Mouse (Mus musculus): Measurements from ENCODE around the gene Ap1m2.
"Not testable (repeated sequence)": the region's sequence is repeated elsewhere in the genome, so short reads cannot be mapped to it uniquely, and the experiment has no call there.

The Ap1m2 gene

DNA sequence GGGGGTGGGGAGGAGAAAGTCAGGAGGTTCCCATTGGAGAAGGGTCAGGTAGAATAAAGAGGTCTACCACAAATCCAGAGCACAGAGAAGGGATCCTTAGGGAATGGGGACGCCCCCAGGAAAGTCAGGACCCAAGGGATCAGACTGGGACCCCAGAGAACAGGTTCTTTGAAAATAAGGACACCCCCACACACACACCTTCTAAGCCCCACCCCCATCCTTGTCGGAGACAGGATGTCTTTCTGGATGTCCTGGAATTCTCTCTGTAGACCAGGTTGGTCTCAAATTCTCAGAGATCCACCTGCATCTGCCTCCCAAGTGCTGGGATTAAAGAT lies 22.8 kb downstream of the Ap1m2 start:
- no peak for DNase-seq (ENCODE audit: low spot score)

- DNase-seq (ENCODE audit: low spot score), result peak; percentile 39
Measured at GRCm38 (mm10) chr9:21288404-21289336, 23.5 kb downstream of the Ap1m2 start.

DNA sequence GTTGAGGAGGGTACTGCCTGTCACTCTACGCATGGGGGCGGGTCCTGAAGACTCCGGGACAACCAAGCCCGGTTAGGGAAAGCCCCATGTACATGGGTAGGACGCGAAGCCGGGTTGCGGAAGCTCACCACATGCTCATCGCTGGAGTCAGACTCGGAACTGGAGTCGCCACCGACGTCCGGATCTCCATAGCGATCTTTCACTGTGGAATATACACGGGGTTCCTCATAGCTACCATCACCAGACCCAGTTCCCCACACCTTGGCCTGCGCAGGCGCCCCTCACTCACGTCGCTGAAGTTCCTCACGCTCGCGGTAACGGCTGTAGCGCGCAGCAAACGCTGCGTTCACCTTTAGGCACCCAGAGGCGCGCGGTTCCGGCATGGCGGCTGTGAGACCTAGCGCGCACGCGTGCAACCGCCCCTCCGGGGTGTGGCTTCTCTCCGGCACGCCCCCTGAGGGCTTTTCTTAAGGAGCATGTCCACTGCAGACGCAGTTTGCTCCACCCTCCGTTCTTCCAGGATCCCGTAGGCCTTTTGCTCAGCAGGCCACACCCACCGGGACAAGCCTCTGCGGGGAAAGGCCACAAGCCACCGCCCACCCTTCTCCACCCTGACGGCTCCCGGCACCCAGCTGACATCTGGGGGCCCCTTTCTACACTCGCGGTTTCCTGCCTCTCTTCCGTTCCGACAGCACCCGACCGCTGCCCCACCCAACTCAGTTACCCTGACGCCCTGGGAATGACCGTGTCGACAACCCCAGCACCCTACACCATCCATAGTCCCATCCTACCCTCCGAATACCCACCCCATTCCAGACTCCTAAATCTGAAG lies 24.4 kb downstream of the Ap1m2 start, which contains the start of gene Kri1:
Gene Kri1 (minus strand): TSS at position 399 of the 832 bp plus-strand sequence.
- DNase-seq (ENCODE audit: low spot score), result peak; percentile 98

GRCm38 (mm10) chr9:21286753-21287152 lies 25.4 kb downstream of the Ap1m2 start:
- no peak for DNase-seq (ENCODE audit: low spot score)

GRCm38 (mm10) chr9:21283994-21284393 lies 28.1 kb downstream of the Ap1m2 start:
- no peak for DNase-seq (ENCODE audit: low spot score)

DNA sequence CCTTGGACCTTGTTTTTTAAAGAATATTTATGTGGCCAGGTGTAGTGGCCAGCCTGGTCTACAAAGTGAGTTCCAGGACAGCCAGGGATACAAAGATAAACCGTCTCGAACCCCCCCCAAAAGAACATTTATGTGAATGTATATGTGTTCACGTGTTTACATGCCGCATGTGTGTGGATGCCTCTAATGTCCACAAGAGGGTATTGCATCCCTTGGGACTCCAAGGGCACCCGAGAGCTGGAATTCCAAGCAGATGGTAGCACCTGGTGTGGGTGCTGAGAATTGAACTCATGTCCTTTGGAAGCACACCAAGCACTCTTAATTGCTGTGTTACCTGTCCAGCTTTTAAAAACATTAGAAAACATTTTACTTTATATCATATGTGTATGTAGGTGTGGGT lies 28.5 kb downstream of the Ap1m2 start:
- no peak for DNase-seq (ENCODE audit: low spot score)

GRCm38 (mm10) chr9:21277776-21278175 lies 34.4 kb downstream of the Ap1m2 start:
- DNase-seq (ENCODE audit: low spot score), result peak; percentile 78

- no peak for DNase-seq (ENCODE audit: low spot score)
Measured at GRCm38 (mm10) chr9:21276307-21276706, 35.8 kb downstream of the Ap1m2 start.

DNA sequence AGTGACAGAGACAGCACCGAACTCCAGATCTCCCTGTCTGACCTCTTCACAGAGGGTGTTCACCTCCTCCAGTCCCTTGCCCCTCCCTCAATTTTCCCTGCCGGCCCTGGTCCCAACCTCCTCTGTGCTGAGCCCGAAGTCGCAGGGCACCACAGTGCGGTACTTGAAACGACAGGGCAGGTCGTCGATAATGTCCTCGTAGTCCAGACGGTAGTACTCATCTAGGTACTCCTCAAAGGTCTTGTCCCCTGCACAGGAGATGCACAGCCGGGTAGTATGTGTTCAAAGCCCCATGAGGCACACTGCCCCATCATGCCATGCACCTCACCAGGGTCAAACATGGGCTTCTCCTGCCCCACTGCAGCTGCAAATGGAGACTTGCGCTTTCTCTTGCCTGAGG lies 36.4 kb downstream of the Ap1m2 start:
- DNase-seq (ENCODE audit: low spot score), result no peak

DNA sequence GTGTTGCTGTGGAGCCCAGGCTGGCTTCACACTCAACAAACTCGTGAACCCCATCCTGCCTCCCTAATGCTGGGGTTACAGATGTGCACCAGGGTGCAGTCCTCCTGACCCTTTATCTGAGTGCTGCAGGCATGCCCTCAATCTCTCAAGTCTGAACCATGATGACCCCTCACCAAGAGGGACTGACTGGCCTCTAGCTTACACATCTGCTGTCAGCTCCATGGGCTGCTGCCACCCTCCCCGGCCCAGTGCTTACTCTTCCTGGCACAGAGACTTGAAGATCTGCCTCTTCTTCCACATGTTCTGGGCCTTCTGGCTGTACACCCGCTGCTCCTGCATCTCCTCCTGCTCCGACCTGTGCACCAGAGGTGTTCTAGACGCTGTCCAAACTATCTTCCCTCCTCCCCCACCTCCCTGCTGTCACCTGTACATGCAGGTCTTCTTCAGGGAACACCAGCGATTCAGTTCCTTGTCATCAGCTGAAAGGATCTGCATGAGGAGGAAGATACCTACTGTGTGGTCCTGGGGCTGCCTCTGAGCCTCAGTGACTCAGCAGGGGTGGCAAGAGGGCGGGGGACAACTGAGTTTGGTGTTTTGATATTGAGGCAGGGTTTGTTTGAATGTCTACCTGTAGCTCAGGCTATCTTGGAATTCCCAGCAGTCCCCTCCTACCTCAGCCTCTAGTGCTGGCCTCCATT lies 37.0 kb downstream of the Ap1m2 start:
- no peak for DNase-seq (ENCODE audit: low spot score)

GRCm38 (mm10) chr9:21274336-21274735 lies 37.8 kb downstream of the Ap1m2 start:
- no peak for DNase-seq (ENCODE audit: low spot score)

- no peak for DNase-seq (ENCODE audit: low spot score)
Measured at GRCm38 (mm10) chr9:21273520-21274228, 38.5 kb downstream of the Ap1m2 start.

- DNase-seq (ENCODE audit: low spot score), result no peak
Measured at GRCm38 (mm10) chr9:21273094-21273493, 39.0 kb downstream of the Ap1m2 start.

DNA sequence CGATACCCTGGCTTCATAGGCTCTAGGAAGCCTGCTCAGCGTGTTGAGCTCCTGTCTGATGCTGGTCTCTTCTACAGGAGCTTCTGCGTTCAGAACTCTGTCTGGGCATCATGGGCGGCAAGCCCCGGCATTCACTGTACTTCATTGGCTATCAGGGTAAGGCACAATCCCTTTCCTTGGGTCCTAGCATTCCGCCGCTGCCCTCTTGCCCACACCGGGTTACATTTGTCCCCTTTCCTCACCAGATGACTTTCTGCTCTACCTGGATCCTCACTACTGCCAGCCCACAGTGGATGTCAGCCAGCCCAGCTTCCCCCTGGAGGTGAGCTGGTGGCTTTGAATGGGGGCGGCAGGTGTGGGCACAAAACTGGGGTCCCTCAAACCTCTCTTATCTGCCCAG lies 39.7 kb downstream of the Ap1m2 start:
- DNase-seq (ENCODE audit: low spot score), result no peak

GRCm38 (mm10) chr9:21269590-21269989 lies 42.5 kb downstream of the Ap1m2 start:
- DNase-seq (ENCODE audit: low spot score), result not testable (repeated sequence)

DNA sequence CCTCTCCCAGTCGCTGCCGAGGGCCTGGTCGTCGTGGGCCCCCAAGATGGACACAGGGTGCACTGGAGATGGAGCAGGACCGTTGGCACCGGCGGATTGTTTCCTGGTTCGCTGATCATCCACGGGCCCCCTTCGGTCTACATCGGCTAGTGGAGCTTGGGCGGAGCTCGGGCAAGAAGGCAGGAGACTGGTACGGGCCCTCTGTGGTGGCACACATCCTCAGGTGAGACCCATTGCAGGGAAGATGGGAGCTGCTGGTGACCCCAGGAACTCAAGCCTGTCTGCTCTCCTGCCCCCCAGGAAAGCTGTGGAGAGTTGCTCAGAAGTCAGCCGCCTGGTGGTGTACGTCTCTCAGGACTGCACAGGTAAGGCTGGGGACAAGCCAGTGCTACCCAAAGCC lies 43.8 kb downstream of the Ap1m2 start:
- no peak for DNase-seq (ENCODE audit: low spot score)

GRCm38 (mm10) chr9:21266889-21267288 lies 45.2 kb downstream of the Ap1m2 start:
- DNase-seq (ENCODE audit: low spot score), result no peak

DNA sequence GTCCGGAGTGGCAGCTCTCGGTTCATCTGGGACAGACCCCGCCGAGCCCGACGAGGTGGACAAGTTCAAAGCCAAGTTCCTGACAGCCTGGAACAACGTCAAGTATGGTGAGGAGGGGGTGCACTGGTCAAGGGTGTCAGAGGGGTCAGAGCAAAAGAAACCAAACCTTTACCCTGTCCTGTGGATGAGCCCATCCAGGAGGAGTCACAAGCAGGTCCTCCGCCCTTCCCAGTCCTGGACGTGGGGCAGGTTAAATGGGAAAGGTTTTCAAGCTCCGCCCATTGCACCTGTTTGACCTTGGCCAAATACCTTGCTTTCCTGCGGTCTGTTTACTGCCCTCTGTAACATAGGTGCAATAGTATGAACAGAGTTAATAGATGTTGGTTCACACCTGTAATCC lies 46.5 kb downstream of the Ap1m2 start:
- DNase-seq (ENCODE audit: low spot score), result no peak

DNA sequence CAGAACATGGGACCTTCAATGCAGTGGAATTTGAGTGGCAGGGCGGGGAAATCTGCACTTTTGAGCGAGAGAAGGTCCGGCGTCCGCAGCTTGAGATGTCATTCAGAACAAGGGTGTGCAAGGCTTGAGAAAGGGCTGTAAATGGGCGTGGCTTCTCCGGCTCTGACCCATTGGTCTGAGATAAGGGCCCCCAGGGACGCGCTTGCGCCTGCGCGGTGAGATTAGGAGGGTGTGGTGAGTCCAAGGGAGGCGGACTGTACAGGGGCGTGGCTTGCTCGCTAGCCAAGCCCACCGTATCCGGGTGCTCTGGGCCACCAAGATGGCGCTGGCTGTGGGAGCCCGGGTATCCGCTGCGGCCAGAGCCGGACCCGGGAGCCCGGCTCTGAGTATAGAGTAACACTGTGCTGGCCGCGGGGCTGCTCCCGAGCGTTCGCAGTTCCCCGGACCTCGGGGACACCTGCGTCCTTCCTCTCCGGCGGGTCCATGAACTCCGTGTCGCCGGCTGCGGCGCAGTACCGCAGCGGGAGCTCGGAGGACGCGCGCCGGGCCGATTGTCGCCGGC lies 47.1 kb downstream of the Ap1m2 start, which contains the start of gene Atg4d:
Gene Atg4d (plus strand): TSS at position 294 of the 562 bp plus-strand sequence.
- peak; percentile 99 for DNase-seq (ENCODE audit: low spot score)

GRCm38 (mm10) chr9:21264272-21264999 lies 47.7 kb downstream of the Ap1m2 start:
- DNase-seq (ENCODE audit: low spot score), result no peak

- DNase-seq (ENCODE audit: low spot score), result peak; percentile 61
Measured at GRCm38 (mm10) chr9:21261831-21262230, 50.3 kb downstream of the Ap1m2 start.

Measured in adipocyte (in vitro differentiated cells).